Mouse (Mus musculus) ovary, postnatal 10 days (tissue): Measurements from ENCODE around the gene Hormad2.

Experiments used
- DNase-seq: peaks from one replicate; pipeline ENCODE4 v3.0.0; 2022; ENCODE audit warnings: low spot score

The Hormad2 gene

GRCm38 (mm10) chr11:4446195-4446868 lies 5.4 kb upstream of the Hormad2 start:
- DNase-seq, result no peak

DNA sequence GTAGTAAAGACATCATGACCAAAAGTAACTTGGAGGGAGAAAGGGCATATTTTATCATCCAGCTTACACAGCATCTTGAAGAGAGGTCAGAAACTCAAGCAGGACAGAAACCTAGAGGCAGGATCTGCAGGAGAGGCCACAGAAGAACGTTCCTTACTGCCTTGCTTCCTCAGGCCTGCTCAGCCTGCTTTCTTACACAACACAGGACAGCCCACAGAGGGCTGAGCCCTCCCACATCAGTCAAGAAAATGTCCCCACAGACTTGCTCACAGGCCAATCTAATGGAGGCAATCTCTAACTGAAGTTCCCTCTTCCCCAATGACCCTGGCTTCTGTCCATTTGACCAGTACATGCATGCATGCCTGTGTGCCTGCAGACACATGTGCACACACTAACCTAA lies 1.4 kb upstream of the Hormad2 start:
- no peak for DNase-seq

GRCm38 (mm10) chr11:4438211-4438610 lies 2.7 kb downstream of the Hormad2 start:
- DNase-seq, result no peak

DNA sequence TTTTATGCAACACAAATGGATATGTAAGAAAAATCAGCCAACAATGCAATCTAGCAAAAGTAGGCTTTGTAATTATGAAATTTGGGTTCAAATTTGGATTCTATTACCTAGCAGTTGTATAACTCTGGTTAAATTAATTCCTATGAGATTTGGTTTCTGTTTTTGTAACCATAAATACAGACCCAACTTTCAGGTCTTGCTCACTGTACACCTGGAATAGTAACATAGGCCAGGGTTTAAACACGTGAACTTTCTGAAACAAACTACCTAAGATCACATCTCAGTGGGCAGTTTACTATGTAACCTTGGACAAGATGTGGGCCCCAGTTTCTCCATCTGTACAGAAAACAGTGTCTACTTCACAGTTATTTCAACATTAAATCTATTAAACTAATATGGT lies 3.6 kb downstream of the Hormad2 start:
- DNase-seq, result no peak

DNA sequence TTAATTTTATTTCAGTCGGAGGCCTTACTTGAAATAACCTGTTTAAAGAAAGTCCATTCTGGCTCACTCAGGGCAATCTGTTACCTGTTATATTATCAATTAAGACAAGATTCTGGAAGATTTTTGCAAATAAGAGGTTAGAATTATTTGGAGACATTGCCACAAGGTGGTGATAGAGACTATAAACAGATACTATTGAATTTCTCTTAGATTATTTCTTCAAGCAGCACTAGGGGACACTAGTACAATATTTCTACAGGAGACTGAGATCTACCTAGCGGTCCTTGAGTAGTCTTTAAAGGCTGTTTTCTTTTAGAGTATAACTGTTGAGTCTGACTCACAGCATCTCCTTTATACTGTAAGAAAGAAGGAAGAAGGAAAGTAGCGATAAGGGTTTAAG lies 4.3 kb downstream of the Hormad2 start:
- no peak for DNase-seq

DNA sequence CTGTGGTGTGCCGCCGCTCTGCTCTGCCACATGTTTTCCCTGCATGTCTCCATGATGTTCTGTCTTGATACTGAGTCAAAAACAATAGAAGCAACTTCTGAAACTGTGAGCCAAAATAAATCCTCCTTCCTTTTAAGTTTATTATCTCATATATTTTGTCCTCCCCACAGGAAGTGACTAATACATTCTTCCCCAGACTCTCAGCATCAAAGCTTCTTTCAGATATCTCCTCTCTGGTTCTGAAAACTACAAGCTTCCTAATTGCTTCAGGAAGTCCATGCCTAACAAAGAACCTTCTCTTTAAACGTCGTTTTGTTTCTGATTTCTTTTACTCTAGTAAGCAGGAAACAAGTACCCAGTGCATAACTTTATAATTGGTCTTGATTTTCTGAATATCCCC lies 6.4 kb downstream of the Hormad2 start:
- DNase-seq, result no peak

- no peak for DNase-seq
Observed at GRCm38 (mm10) chr11:4423818-4424217, 17.1 kb downstream of the Hormad2 start.

DNA sequence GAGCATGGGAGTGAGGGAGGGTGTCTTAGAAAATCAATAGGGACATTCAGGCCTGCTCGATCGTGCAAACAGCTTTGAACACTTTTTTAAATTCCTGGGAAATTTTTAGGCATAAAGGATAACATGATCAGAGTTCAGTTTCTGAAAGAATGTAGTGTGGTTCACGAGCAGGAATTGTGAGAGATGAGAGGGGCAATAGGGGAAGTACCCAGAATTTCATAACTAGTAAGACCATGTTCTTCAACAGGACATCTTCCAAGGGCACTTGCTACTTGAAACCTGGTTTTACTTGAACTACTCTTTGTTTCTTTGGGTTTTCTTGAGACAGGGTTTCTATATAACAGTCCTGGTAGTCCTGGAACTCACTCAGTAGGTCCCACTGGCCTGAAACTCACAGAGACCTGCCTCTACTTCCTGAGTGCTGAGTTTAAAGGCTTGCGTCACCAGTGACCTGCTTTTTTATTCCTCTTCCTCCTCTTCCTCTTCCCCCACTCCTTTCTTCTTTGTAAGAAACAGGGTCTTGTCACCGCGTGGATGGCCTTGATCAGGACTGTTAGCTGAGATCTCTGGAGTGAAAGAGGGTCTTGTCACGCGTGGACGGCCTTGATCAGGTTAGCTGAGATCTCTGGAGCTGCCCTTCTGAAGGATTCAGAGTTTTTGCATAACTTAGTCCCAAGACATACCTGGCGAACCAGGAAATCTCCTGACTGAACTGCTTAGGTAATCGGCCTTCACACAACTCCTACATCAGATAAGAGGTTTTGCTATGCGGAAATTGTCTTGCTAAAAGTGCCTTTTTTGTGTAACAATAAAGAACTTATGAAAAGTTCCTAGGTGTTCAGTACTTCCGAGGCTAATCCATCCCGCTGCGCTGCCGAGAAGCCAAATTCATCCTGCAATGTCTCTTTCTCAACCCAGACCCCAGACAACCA lies 18.1 kb downstream of the Hormad2 start:
- DNase-seq, result no peak

DNA sequence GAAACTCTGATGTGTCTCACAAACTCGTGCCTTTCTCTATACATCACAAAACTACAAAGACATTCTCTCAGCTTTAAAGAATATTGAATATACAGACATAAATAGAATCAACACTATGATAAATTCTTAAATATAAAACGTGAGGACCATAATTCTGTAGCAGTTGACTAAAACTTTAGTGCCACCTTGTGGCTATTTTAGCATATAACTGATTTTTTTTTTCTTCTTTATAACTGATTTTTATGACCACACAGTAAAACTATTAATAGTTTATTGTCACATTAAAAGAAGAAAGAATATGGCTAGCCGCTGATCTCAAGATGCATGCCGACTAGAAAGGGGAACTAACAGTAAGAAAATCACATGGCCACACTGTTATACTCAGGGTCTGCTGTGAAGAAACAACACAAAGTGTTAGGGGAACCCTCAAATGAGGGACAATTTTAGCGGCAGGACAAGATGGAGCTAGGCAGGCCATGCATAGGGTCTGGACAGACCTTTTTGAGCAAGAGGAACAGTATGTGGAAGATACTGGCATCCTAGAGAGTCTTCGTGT lies 18.9 kb downstream of the Hormad2 start:
- no peak for DNase-seq

GRCm38 (mm10) chr11:4417986-4418385 lies 22.9 kb downstream of the Hormad2 start:
- DNase-seq, result no peak

GRCm38 (mm10) chr11:4412294-4412693 lies 28.6 kb downstream of the Hormad2 start:
- no peak for DNase-seq

GRCm38 (mm10) chr11:4404277-4404676 lies 36.6 kb downstream of the Hormad2 start:
- DNase-seq, result no peak

DNA sequence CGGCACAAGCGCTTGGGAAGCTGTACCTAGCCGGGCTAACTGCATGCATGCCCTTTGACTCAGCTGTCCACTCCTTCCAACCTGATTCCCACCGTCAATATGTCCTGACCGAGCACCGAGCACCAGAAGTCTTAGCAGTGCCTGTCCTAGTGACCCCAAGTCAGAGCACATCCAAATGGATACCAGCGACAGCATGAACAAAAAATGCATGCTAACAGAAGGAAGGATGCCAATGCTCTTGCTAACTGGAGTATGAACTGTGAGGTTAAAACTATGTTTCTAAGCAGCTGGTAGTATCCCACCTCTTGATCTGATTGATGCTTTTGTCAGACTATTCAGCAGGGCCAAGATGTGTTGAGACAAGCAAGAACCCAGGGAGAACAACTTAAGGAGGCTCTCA lies 37.5 kb downstream of the Hormad2 start:
- DNase-seq, result no peak

DNA sequence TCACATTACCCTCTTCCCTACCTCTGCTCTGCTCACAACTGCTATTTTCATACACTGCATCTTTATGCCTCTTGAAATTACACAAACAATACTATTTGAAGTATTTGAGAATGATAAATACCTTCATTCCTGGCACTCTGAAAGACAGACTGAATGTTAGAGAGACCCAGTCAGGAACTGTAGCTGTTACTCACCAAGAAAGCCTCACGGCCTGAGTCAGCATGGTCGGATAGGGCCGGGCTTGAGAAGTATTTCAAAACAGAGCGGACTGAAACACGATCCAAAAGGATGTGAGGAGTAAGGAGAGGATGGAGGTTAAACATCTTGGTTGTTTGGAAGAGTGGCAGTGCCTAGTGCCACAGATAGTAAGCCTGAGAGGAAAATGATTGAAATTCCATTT lies 39.7 kb downstream of the Hormad2 start:
- no peak for DNase-seq

GRCm38 (mm10) chr11:4394226-4394625 lies 46.7 kb downstream of the Hormad2 start:
- DNase-seq, result no peak

- DNase-seq, result no peak
Observed at GRCm38 (mm10) chr11:4388018-4388417, 52.9 kb downstream of the Hormad2 start.

DNA sequence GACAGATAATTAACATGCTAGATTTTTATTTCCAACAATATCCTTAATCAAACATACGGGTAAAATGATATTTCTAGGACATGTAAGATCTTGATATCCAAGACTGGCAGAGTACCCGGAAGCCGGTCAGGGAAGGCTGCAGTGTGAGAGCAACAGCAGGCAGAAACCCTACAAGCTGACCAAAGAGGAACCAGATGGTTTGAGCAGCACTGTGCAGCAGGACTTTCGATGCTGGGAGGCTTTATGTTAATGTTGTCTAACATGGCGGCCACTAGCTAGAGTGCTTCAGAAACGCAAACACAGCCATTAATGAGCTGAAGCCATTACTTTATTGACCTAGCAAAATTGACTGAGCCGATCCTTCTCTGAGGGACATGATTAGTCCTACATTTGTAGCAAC lies 58.6 kb downstream of the Hormad2 start:
- DNase-seq, result no peak

DNA sequence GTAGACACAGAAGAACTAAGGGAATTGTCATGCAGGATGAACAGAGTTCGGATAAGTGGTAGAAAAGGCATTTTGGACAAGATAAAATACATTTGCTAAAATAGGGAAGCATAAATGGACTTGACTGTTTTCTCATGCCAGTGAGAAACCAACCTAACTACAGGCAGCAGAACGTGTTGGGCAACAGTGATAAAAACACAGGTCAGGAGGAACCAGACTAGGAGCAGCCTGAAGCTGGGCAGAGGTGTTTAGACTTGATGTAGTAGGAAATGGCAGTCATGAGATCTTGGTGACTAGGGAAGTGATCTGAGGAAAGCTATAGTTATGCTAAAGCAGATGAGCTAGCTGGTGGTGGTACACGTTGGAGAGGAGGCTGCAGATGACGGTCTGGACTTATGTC lies 61.0 kb downstream of the Hormad2 start:
- DNase-seq, result no peak

DNA sequence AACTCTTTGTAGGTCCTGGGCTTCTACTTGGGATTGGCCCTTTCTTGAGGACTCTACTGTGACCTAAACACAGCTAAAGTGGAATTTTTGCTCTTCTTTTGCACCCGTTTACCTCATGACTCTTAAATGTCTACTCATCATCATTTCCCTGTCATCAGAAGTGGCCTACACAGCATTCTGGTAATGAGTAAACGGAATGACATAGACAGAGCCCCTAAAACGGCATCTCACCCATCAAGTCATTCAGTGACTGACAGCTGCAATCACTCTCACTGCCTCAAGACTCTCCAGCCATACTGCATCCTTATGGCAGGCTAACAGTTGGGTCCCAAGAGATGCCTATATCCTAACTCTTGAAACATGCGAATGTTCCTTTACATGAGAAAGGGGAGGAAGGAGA lies 74.5 kb downstream of the Hormad2 start:
- DNase-seq, result no peak

DNA sequence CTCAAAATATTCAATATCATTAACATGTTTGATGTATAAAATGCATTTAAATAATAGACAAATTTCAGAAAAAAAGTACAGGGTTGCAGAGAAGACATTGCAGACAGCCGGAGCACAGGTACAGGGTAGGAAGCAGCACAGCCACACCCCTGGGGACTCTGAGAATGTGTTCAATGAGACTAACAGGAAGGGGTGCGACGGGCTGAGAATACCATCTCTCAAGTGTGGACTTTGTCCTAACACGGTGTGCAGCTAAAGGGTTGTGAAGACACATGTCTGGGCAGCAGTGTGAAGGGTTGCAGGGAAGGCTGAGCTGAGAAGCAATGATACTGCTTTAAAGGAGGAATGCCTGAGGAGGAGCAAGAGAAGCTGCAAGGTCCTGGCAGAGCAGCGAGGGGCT lies 85.5 kb downstream of the Hormad2 start:
- no peak for DNase-seq

- no peak for DNase-seq
Observed at GRCm38 (mm10) chr11:4352637-4353036, 88.3 kb downstream of the Hormad2 start.

DNA sequence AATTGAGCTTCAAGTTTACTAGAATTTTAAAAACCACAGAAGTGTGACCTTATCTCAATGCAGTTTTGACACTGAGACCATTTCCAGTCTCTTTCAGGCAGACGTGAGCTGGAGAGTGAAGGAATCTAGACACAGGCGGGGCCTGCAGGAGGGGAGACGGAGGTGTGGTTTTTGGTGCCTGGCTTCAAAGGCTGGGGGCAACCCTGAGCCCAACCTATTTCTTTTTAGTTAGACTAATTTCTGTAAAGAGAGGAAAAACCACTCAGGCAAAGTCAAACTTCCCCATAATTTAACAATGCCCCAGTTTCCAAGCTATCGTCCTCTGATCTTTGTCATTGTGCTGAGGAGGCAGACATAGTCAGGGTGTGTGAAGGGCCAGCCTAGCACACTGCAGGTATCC lies 97.0 kb downstream of the Hormad2 start:
- DNase-seq, result no peak

DNA sequence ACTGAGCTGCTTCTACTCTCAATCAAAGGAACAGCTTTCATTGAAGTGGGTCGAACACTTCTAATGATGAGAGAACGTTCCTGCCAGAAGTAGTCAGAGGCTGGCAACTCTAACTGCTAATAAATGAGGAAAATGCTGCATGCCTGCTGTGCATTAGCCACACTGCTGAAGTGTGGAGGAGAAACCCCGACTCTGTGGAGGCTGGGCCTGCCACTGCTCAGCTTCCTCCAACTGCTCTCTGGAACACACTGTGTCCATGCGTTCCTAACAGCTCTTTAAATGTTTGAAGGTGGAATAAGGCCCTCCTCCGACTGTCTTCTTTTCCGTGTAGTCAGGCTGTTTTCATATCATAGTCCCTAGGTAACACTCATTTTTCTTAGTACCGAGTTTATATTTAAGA lies 98.9 kb downstream of the Hormad2 start:
- DNase-seq, result no peak
